21 mouse cellular contexts compared by ENCODE assay signal in the genomic region with DNA sequence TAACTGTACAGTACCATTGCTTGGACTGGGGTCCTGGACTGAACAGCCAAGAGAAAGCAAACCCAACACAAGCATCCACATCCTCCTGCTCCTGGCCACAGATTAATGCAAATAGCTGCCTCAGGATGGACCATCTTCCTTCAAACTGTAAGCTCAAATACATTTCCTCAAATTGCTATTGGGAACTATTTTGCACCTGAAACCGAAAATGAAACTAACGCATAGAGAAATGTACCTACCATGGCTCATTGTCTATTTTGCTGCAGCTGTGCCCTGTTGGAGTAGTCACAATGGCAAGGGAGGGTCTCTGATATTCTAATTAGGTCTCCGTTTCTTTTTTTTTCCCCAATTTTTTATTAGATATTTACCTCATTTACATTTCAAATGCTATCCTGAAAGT. TPM values are rescaled to one million over a fixed set of nuclear protein-coding genes. Genes with fewer than 3 reads are reported as not detected.
"Had no signal": no experiment of that assay in that cellular context is flagged by ENCODE, and none has a peak within 500 bp of the region (broad histone marks: within the 10 kb centered on the region; RNA-seq: fewer than 3 reads in every experiment).

No protein-coding gene starts in this region.

- DNase-seq: kidney, adult 11 months; kidney, adult 8-10 months; kidney, postnatal 14 days; kidney, postnatal 4 days; liver; lung, adult 18-20 months; lung, postnatal 10 days; lung, postnatal 36 days; right cerebral cortex, postnatal 4 days; thymus, postnatal 25 days had no signal

- H3K4me3 ChIP-seq: limb, embryonic 10.5 days; limb, embryonic 13.5 days; liver, embryonic 12.5 days; liver, embryonic 15.5 days; lung, embryonic 15.5 days; megakaryocyte, embryonic 14.5 days; midbrain, embryonic 10.5 days; midbrain, embryonic 13.5 days; neural tube, embryonic 12.5 days; neural tube, embryonic 15.5 days had no signal

- H3K27me3 ChIP-seq: limb, embryonic 13.5 days; liver, embryonic 12.5 days; liver, embryonic 15.5 days; lung, embryonic 15.5 days; megakaryocyte, embryonic 14.5 days; midbrain, embryonic 13.5 days; neural tube, embryonic 12.5 days; neural tube, embryonic 15.5 days had no signal

- ATAC-seq: liver, embryonic 12.5 days; midbrain, embryonic 13.5 days; midbrain, embryonic 16.5 days had no signal

- H3K4me2 ChIP-seq: limb, embryonic 13.5 days; liver, embryonic 12.5 days; liver, embryonic 15.5 days; lung, embryonic 15.5 days; midbrain, embryonic 13.5 days; neural tube, embryonic 12.5 days; neural tube, embryonic 15.5 days had no signal

- H3K4me1 ChIP-seq: limb, embryonic 13.5 days; liver, embryonic 12.5 days; liver, embryonic 15.5 days; lung, embryonic 15.5 days; megakaryocyte, embryonic 14.5 days; midbrain, embryonic 10.5 days; midbrain, embryonic 13.5 days; neural tube, embryonic 12.5 days; neural tube, embryonic 15.5 days had no signal

- H3K27ac ChIP-seq: limb, embryonic 10.5 days; limb, embryonic 13.5 days; liver, embryonic 12.5 days; liver, embryonic 15.5 days; lung, embryonic 15.5 days; midbrain, embryonic 10.5 days; midbrain, embryonic 13.5 days; neural tube, embryonic 12.5 days; neural tube, embryonic 15.5 days had no signal

- H3K36me3 ChIP-seq: limb, embryonic 10.5 days; limb, embryonic 13.5 days; liver, embryonic 12.5 days; liver, embryonic 15.5 days; lung, embryonic 15.5 days; midbrain, embryonic 10.5 days; midbrain, embryonic 13.5 days; neural tube, embryonic 12.5 days; neural tube, embryonic 15.5 days had no signal

RNA-seq across cellular contexts. Expression of a gene that starts 11.9 kb away (rescaled TPM):
- polyA plus RNA-seq: midbrain, embryonic 13.5 days; neural tube, embryonic 12.5 days had no signal
